Mouse (Mus musculus) cerebellum, postnatal 36 days (tissue): ENCODE results near the gene Cntrob.
"Not testable (repeated sequence)": the region's sequence is repeated elsewhere in the genome, so short reads cannot be mapped to it uniquely, and the experiment has no call there.

Experiments used
- DNase-seq, 2 experiments: peaks; one replicate each; pipeline ENCODE4 v3.0.0; 2021 to 2022; ENCODE audit warnings: mixed read lengths in 2 of 2

Gene Cntrob

DNA sequence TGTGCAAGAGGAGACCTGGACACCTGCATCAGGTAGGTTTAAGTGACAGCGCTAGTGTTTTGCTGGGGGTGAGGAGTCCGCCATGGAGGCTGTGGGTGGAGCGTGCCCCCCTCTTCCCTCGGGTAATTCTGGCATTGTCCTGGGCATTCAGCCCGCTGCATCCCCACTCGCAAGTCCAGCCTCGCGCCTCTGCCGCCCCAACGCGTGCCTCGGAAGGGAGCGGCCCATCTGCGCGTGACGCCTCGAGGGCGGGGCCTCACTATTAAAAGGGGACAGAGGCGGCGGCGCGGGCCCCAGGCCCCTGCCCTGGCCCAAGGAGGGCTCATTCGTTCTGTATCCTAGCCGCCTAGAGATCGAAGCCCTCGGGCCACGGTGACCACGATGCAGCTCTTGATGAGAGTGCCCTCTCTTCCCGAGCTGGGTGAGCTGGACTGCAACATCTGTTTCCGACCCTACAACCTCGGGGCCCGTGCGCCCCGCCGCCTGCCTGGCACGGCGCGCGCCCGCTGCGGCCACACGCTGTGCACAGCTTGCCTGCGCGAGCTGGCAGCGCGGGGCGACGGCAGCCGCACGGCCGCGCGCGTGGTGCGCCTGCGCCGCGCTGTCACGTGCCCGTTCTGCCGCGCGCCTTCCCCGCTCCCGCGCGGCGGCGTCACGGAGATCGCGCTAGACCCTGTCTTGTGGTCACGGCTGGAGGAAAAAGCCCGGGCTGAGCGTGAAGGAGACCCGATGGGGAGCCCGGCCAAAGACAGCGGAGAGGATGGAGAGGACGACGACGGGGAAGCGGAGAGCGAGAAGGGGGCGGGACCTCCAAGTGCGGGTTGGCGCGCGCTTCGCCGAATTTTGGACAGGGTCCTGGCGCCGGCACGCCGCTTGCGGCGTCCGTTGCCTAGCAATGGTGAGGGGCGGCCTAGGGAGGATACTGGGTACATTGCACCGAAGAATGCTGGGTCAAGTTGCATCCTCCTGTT, 16.9 kb upstream of the Cntrob start, which contains the start of gene Rnf227:
Gene Rnf227 (plus strand): TSS at position 301 of the 971 bp plus-strand sequence.
- peak; percentile 76 to 77 for DNase-seq

DNA sequence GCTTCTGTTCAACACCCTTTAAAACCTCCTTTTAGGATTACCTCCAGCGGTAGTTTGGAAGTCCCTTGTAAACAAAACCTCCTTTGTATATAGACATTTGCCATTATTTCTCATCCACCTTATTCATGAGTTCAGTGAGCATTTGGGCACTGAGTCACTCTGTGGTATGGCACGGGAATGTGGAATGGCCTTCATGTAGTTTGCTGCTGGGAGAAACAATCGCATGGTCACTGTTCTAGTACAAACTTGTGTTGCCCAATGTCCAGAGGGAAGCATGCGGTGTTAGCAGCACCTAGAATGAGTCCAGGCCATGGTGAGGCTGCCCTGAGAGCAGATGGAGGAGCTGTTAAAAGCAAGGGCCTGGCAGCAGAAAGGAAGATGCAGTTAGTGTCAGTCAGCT, 11.2 kb upstream of the Cntrob start:
- DNase-seq = no peak

DNA sequence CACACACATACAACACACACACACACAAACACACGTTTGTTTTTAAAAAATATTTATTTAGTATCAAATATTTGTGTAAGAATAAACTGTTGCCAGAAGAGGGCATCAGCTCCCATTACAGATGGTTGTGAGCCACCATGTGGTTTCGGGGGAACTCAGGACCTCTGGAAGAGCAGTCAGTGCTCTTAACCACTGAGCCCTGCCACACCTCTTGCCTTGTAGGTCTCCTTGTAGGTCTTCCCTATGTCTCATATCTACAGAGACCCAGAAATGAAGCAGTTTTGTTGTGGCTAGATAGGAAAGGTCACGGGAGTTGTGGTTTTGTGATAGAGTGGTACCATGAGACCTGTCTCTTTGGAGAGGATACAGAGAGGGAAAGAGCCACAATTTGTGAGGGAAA, 10.3 kb upstream of the Cntrob start:
- DNase-seq = no peak

DNA sequence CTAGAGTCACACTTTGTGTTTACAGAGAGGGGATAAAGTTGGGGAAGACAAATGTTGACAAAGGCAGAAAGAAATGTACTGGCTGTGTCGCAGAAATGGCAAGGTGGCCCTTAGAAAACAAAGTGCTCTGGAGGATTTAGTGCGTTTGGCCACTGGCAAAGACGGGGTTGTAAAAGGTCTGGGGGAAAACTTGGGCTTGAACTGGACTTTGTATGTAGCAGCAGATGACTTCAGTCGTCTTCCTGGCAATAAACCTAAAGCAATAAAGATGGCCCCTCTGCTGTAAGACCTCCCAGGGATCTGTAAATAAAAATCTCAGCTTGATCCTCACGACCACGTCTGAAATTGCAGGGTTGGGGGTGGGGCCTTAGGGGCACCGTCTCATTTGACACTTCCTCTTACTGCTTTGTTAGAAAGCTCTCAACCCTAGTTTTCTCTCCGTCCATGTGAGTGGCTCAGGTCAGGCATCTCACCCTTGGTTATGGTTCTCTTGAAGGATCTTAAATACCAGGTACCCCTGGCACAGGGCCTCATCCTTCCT, 9.2 kb upstream of the Cntrob start:
- DNase-seq = no peak

DNA sequence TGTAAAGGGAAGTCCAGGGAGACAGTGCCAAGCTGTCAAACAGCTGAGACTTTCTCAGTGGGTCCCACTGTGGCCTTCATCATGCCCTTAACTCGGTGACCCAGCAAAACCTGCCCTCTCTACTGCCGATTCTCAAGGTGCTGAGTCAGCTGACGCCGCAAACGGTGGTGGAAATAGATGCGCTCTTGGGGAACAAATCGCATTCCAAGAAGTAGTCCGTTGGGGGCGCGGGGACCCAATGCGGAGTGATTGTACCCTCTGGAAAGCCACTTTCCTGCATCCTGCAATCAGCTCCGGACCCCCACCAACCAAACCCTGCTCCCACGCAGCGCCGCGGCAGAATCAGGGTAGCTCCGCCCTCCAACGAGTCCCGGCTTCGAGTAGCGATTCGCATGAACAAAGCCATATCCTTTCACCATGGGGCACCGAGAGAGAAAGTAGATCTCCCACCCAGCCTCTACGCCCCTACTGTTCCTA, 8.4 kb upstream of the Cntrob start:
- peak; percentile 77 to 80 for DNase-seq

DNA sequence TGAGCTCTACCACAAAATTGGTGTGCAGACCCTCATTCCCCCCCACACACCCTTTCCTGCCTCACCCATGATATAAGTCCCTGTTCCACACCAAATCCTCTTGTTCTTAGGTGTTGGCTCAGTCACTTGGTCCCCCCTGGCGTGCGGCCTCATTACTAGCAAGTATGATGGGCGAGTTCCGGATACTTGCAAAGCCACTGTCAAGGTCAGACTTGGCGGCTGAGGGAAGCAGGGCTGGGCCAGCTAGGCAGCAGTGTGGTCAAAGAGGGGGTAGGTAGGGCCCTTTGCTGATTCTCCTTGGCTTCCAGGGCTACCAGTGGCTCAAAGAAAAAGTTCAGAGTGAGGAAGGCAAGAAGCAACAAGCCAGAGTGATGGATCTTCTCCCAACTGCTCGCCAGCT, 7.6 kb upstream of the Cntrob start:
- DNase-seq = no peak

DNA sequence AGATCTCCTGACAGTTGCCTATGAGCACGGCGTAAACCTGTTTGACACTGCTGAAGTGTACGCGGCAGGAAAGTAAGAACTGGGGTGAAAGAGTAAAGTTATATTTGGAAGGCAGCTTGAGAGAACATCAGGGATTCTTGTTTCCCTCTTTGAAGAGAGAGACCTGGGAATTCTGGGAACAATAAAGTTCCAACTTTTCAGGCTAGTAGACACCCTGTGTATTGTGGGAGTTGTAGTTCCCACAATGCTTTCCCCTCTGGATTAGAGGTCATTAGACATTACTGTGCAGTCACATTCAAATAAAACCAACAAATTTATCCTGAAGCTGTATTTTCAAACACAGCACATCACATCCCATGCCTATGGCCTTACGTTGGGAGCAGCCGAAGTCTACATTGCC, 4.9 kb upstream of the Cntrob start:
- DNase-seq = no peak

DNA sequence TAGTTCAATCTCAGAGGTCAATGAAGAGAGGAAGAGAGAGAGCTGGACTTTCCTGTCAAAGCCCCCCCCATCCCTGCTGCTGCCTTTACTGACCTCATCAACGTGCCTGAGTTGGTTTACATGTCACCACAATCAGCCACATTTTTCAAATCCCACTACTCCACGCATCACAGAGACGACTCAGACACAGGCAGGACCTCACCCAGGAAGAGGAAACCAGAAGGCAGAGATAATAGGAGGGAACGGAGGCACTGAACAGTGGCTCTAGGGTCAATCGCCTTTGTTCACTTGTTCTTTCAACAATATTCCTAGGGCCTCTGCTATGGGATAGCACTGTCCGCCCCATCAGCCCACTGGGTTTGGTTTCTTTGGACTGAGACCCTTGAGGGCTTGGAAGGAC, 4.1 kb upstream of the Cntrob start:
- DNase-seq = no peak

DNA sequence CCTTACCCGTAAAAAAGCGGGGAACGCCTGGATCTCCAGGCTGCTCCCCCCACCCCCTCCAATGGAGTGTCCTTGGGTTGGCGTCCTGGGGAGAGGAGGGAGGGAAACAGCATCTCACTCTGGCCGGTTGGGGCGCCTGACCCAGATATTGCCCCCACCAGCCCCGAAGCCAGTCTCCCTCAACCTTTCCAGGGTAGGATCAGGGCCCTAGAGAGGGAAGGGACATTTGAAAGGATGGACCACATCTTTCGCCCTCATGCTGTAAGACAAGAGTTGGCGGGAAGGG, 3.5 kb upstream of the Cntrob start:
- DNase-seq = no peak

DNA sequence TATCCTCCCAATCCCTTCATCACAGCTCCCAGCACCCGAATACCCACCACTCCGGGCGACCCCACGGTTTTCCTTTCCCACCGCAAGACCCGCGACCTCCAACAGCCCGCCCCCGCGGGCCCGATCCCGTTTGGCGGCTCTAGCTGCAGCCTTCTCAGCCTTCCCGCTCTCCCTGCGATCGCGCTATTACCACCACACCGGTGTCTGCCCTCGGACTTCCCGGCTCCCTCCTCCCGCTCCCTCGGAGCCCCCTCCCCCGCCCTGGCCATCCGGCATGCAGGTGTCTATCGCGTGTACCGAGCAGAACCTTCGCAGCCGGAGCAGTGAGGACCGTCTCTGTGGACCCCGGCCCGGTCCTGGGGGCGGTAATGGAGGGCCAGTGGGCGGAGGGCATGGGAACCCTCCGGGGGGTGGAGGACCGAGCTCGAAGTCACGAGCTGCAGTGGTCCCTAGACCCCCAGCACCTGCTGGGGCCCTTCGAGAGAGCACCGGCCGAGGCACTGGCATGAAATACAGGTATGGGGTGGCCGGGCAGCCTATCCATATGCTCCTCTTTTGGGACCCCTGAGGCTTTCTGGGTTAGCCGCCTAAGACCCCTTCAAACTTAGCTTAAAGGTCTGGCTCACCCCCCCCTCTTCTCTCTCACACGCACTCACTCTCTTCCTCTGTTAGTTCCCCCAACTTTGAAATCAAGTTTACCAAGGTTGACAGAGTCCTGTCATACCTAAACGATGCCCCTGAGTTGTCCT, 3.0 kb upstream of the Cntrob start:
- DNase-seq = peak in 1 of 2 experiments; percentile 42

DNA sequence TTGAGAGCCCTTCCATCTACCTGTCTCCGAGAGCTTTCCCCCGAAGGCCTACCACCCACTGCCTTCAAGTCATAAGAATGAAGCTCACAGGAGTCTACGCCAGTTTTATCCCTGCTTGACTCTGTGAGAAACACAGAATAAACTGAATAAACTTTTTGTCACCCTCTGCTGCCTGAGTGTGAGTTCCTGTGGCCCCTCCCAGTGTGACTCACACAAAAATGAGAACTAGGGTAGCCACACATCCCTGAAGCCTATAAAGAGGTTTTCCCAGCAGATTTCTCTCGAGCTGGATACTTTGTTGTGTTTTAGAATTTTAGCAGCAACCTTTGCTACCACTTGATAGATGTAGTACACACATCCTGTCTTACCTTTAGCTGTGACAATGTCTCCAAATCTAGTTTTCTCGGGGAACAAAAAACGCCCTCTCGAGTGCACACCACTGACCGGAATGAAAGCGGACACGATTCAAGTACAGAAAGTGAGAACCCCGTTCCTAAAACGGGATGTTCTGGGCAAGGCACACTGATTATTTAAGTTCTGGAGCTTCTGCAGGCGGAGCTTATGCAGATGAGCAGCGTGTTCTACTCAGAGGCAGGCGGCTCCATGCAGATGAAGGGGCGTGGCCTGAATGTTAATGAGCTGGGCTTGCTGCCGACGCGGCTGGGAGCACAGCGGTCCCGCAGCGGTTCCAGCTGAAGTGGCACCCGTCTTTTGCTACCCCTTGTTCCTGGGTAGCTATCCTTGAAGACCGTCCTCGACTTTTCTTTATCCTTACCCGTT, 2.2 kb upstream of the Cntrob start, which contains the start of gene Kcnab3:
Gene Kcnab3 (plus strand): TSS at position 631 of the 780 bp plus-strand sequence.
- DNase-seq = peak; percentile 69 to 71

DNA sequence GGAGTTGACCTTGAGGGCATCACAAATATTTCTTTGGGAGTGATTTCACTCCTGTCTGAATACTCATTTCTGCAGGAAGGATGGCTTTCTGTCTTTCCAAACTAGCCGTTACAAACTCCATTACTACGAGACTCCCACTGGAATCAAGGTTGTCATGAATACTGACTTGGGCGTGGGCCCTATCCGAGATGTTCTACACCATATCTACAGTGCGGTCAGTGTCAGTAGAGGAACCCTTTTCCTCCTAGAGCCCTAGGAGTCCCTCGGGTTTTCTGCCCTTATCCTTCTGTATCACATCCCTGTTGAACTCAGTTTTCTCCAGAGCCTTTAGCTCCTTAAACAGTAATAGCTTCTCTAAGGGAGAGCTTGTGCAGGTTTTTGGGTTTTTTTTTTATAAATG, 1.2 kb upstream of the Cntrob start:
- no peak for DNase-seq

DNA sequence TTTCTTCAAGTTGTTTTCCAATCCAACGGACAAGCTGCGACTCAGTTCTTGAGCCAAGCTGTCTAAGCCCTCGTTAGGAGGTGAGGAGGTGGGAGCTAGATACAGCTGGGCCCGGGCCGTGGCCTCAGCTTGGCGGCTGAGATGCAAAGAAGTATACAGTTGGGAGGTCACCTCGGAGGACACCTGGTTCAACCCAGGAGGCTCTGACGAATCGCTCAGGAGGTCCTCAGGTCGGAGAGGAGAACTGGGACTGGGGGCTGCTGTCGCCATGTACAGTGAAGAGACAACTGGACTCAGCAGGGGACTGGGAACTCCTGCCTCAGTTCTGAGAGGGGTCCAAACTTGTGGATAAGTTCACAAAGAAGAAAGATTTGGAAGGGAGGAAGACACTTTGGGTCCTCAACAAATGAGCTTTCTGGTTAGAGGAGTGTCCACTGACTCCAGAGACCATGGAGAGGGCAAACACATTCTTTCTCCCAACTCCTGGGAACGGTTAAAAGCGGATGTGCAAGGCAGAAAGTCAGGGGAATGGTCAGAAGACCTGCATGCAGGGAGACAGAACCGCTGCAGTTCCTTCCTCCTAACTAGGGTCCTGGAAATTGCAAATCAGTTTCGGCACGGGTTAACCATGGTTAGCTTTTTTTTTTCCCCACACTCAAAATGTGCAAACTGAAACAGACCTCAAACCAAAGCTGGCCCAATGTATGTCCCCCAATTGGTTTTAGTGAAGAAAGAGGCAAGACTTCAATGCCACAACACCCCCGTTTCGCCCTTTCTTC, 693 bp downstream of the Cntrob start:
- DNase-seq = no peak

DNA sequence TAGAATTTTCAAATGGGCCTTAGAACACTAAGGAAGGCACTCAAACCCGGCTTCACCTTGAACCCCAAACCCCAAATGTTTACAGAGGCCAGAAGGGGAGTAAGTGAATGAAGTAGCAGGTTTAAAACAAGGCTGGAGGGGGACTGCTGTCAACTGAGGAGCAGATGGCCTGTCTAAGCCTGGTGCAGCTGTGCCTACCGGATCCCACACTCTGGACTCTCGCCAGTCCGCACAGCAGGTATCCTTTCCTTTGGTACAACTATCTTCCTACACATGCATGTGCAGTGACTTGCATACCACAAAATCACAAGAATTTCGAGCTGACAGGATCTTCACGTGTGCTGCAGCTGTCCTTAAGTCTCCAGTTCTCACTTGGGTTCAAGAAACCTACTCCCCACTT, 1.6 kb downstream of the Cntrob start:
- no peak for DNase-seq

DNA sequence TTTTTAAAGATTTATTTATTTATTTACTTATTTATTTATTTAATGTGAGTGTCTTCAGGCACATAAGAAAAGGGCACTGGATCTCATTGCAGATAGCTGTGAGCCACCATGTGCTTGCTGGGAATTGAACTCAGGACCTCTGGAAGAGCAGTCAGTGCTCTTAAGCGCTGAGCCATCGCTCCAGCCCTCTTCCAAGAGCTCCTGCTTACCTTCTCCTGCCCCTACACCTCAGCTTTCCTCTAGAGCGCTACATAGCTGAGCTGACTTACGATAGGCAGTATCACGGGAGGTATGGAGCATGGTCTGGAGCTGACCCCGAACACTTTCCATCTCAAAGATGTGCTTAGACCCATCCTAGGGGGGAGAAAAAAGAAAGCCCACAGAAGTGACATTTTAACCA, 2.0 kb downstream of the Cntrob start:
- no peak for DNase-seq

DNA sequence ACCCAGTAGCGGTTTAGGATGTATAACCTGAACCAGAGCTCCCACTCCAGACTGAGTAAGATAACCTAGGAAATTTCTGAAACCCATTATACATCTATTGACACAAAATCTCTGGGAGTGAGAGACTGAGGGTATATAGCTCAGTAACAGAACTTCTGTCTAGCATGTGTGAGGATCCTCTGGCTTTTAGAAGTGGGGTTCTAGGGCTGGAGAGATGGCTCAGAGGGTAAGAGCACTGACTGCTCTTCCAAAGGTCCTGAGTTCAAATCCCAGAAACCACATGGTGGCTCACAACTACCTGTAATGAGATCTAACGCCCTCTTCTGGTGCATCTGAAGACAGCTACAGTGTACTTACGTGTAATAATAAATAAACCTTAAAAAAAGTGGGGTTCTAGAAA, 5.6 kb downstream of the Cntrob start:
- DNase-seq = not testable (repeated sequence)

DNA sequence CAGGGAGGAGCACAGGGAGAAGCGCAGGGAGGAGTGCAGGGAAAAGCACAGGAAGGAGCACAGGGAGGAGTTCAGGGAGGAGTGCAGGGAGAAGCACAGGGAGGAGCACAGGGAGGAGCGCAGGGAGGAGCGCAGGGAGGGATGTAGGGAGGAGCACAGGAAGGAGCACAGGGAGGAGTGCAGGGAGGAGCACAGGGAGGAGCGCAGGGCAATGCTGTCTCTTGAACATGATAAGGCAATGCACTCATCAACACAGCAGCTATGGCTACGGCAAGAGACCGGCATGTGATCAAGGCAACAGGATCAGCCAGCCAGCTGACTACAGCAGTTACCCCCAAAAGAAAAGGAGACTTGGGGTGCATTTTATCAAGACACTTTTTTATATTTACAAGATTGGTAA, 7.2 kb downstream of the Cntrob start:
- no peak for DNase-seq

DNA sequence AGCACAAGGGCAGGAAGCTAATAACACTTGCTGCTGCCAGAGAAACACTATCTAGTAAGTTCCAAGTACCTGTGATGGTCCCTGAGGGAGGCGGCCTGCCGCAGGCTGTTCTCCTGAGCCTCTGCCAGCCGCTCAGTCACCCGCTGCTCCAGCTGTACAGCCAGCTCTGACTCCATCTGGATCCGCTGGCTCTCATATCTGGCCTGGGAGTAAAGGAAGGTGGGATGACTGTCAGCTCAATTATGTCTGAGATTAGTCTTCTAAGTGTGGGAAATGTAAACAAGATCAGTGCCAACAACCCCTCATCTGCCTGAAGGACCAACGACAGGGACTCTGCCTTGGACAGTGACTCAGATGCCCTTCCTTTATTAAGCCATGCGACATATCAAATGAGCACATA, 12.3 kb downstream of the Cntrob start:
- DNase-seq = no peak

DNA sequence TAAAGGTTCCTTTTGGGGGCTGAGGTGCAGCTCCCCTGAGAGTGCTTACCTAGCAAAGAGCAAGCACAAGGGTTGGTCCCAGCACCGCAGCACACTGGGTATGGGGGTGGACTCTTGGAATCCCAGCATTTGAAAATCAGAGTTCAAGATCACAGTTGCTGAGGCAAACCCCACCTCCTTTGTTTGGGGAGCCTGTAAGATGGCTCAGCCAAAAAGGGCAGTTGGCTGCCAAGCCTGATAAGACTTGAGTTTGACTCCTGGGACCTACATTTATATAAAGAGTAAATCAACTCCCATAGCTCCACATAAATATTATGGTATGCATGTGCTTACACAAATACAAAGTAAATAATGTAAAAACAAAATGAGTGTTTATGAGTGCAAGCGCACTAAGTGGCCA, 17.5 kb downstream of the Cntrob start:
- no peak for DNase-seq

DNA sequence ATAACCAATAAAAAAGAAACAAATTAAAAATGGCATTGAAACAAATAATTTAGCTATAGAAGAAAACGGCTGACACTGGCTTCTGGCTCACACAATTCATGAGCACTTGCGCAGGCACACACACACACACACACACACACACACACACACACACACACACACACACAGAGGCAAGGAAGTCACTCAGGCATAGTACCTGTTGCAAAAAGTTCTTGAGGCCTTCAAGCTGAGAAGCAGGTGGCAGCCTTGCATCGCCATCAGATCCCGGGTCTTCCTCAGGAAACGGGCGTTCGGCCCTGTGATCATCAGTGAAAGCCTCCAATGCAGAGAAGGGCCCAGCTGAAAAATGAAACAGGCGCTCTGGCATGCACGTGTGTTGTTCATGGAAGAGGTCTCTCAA, 18.3 kb downstream of the Cntrob start:
- no peak for DNase-seq

DNA sequence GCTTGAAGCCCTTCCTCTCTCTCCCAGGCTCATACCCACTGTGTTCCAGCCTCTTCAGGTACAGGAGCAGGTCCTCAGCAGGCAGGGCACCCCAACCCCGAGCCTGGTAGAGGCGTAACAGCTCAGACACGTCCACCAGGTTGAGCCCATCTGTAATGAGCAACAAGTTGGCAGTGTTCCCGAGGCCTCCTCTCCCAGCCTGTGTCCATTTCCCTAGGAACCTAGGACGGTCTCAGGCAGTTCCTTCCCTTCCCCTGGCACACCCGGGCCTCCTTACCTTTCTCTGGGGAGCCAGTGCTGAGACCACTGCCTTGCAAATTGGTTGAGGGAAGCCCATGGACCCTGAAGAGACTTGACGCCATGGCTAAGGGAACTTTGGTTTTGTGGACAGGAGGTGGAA, 20.8 kb downstream of the Cntrob start:
- peak in 1 of 2 experiments; percentile 11 for DNase-seq

DNA sequence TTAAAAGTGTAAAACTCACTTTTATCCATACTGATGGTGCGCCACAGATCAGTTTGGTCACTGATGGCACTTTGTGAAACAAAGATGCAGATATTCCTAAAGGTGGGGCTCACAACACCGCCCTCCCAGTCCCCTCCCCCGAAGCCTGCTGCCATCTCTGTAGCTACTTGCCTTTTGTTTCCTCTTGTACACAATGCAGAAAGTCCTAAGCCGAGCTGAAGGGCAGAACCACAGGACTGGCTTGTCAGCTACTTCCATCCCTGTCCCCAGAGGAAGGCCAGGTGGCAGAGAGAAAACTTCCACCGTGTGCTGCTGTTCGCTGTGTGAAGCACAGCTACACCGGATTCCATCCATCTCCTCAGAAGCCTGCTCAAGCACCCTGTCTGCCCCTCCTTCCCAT, 25.3 kb downstream of the Cntrob start:
- DNase-seq = no peak
